Comparison of ENCODE assay signal across 8 mouse cellular contexts in genomic region chr15:62092671-62093185, GRCm38 (mm10).
A peak's percentile ranks its signal among the peaks of the same experiment; 100 is the strongest.
DNase-seq lines count a peak whose midpoint lies in the region; ATAC-seq lines count a peak whose summit lies in the region.

No protein-coding gene starts in this region.

- H3K36me3 ChIP-seq in embryonic facial prominence, embryonic 11.5 days (replicated peaks; ENCODE audit: control insufficient read depth, insufficient read depth, low read depth, low read length): no peaks in the 10 kb centered on the region

- no peaks in the 10 kb centered on the region for H3K27me3 ChIP-seq in embryonic facial prominence, embryonic 11.5 days (ENCODE audit: control insufficient read depth, insufficient read depth, low read length)

- WGBS in embryonic facial prominence, embryonic 11.5 days: 9% methylated on average over 5 of the region's 5 CpGs

- no peak overlapping the region for H3K4me2 ChIP-seq in embryonic facial prominence, embryonic 11.5 days (ENCODE audit: low read depth, low read length)

- DNase-seq in cerebellum, adult 9-11 months: peak; percentile 16
- DNase-seq in cerebellum, adult 9-10 months: no peak
- peak; percentile 71 for DNase-seq in CD4-positive helper T cell, adult 2 months (ENCODE audit: low read depth, low spot score)
- peak; percentile 42 for DNase-seq in embryonic facial prominence, embryonic 11.5 days (ENCODE audit: low spot score)
- peak; percentile 44 to 58 for DNase-seq in kidney, postnatal 25 days
- no peak for DNase-seq in left cerebral cortex, adult 8-10 months (ENCODE audit: low spot score in 2 of 2)
- no peak for DNase-seq in spleen, postnatal 4 days (ENCODE audit: low spot score in 2 of 2)

- no peak overlapping the region for H3K4me3 ChIP-seq in embryonic facial prominence, embryonic 11.5 days (ENCODE audit: low read depth, low read length)

- no peaks in the 10 kb centered on the region for H3K9me3 ChIP-seq in embryonic facial prominence, embryonic 11.5 days (replicated peaks; ENCODE audit: control insufficient read depth, low read length)

- no peak overlapping the region; the same call in 1 of the 2 replicates for H3K9ac ChIP-seq in embryonic facial prominence, embryonic 11.5 days (replicated peaks; ENCODE audit: low read length)

- no peak overlapping the region for H3K27ac ChIP-seq in embryonic facial prominence, embryonic 11.5 days (replicated peaks; ENCODE audit: low read depth, low read length)

- ATAC-seq in embryonic facial prominence, embryonic 11.5 days (replicated peaks; ENCODE audit: insufficient number of reproducible peaks, low FRiP score, low TSS enrichment, low read depth): peak; percentile 40; the same call in 1 of the 2 replicates
- ATAC-seq in neutrophil, adult 5-6 weeks (ENCODE audit: extremely low read depth, insufficient number of reproducible peaks, low FRiP score, poor library complexity, severe bottlenecking): peak; percentile 33; the same call in 1 of the 2 replicates

- peaks cover 6% of the 10 kb centered on the region for H3K4me1 ChIP-seq in embryonic facial prominence, embryonic 11.5 days (ENCODE audit: control insufficient read depth, insufficient read depth, low read length)

Comparison
In these comparisons a context has a peak if more than half of its experiments do, and no peak if none do; other contexts are left out.
1. DNase-seq: peak in cerebellum, adult 9-11 months (single experiment), CD4-positive helper T cell, adult 2 months (single experiment), embryonic facial prominence, embryonic 11.5 days (single experiment) and kidney, postnatal 25 days (2 of 2); none in cerebellum, adult 9-10 months (single experiment), left cerebral cortex, adult 8-10 months (0 of 2) and spleen, postnatal 4 days (0 of 2).